Mouse (Mus musculus) forebrain, embryonic 10.5 days (tissue): ENCODE data around the gene Vmn1r195. TPM values are rescaled to one million over a fixed set of nuclear protein-coding genes. Genes with fewer than 3 reads are reported as not detected.

Source experiments
- polyA plus RNA-seq: library from polyadenylated mRNA; unstranded; fragments of >200 nt; fragmentation: Nextera tagmentation; extraction: Ambion mirVana; gene quantifications from 2 replicates; pipeline ENCODE4 v1.2.1, GENCODE M21; 2016

Gene Vmn1r195
- polyA plus RNA-seq, 1 experiment from 2014 or later, result not detected

Other genes starting within 250 kb of the Vmn1r195 start
- gene Hist1h2ah, start 235.0 kb upstream of the Vmn1r195 start, polyA plus RNA-seq, result 12.1 and 14.3 TPM in 2 replicates
- gene Hist1h2bk, start 234.7 kb upstream of the Vmn1r195 start, polyA plus RNA-seq, result 6.4 and 7.7 TPM in 2 replicates
- gene Hist1h4i, start 229.2 kb upstream of the Vmn1r195 start, polyA plus RNA-seq, result 53.1 and 58.6 TPM in 2 replicates
- 54.9 and 55.0 TPM in 2 replicates for gene Hist1h2ag, start 227.6 kb upstream of the Vmn1r195 start, polyA plus RNA-seq
- gene Hist1h2bj, start 227.3 kb upstream of the Vmn1r195 start, polyA plus RNA-seq, result 11.7 and 14.9 TPM in 2 replicates
- gene Vmn1r188, start 186.1 kb upstream of the Vmn1r195 start, polyA plus RNA-seq, result not detected in 2 replicates
- gene Vmn1r189, start 164.7 kb upstream of the Vmn1r195 start, polyA plus RNA-seq, result not detected in 2 replicates
- gene Vmn1r191, start 86.6 kb upstream of the Vmn1r195 start, polyA plus RNA-seq, result not detected in 2 replicates
- not detected in 2 replicates for gene Vmn1r192, start 79.4 kb upstream of the Vmn1r195 start, polyA plus RNA-seq
- not detected in 2 replicates for gene Vmn1r193, start 47.4 kb upstream of the Vmn1r195 start, polyA plus RNA-seq
- not detected in 2 replicates for gene Vmn1r194, start 26.3 kb upstream of the Vmn1r195 start, polyA plus RNA-seq
- gene Vmn1r196, start 19.4 kb downstream of the Vmn1r195 start, polyA plus RNA-seq, result not detected in 2 replicates
- not detected in 2 replicates for gene Vmn1r197, start 54.1 kb downstream of the Vmn1r195 start, polyA plus RNA-seq
- gene Vmn1r198, start 79.8 kb downstream of the Vmn1r195 start, polyA plus RNA-seq, result not detected in 2 replicates
- gene Vmn1r199, start 109.3 kb downstream of the Vmn1r195 start, polyA plus RNA-seq, result not detected in 2 replicates
- gene Vmn1r200, start 119.9 kb downstream of the Vmn1r195 start, polyA plus RNA-seq, result not detected in 2 replicates
- not detected in 2 replicates for gene Vmn1r201, start 201.4 kb downstream of the Vmn1r195 start, polyA plus RNA-seq
- 0.04 TPM in 1 of 2 replicates, not detected in the other for gene Vmn1r202, start 234.9 kb downstream of the Vmn1r195 start, polyA plus RNA-seq
- gene Vmn1r203, start 247.6 kb downstream of the Vmn1r195 start, polyA plus RNA-seq, result not detected in 2 replicates